Mouse (Mus musculus): ENCODE measurements at regions not wholly inside any gene's neighbourhood (a gene's known extent, or its start where the extent isn't known, plus 50 kb on each side); places are given as distances from the start of the nearest gene placed in this dataset.

DNA sequence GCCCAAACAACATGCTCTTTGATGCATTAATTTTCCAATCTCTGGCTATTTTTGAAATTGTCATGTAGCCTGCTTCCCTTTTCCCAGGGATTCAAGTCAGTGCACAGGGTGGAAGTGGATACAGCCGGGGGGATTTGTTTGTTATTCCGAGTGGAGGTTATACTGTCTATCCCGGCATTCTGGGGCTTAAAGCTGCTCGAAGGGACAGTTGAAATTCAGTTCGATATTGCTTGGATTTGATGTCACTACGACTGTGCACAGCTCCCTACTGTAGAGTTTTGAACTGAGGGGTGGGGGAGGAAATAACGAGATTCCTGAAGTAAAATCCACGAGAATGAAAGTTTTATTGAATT is 254.4 kb upstream of the Gm6793 start:
- no peaks in the 10 kb centered on the region for H3K4me1 ChIP-seq (ENCODE audit: control insufficient read depth in 1 of 2, insufficient read depth in 2 of 2, low read length in 2 of 2)
- no peak overlapping the region for H3K27ac ChIP-seq (ENCODE audit: control insufficient read depth, low read depth, low read length)
- no peaks in the 10 kb centered on the region for H3K9me3 ChIP-seq (replicated peaks; ENCODE audit: insufficient read depth, low read length)
- DNase-seq (ENCODE audit: low read depth, low spot score), result no peak
- TF ChIP-seq ZMIZ1 (IDR thresholded peaks at IDR 0.05; ENCODE audit: low read depth, low read length), result no peak
- no peak for TF ChIP-seq ZNF384 (IDR thresholded peaks at IDR 0.05; ENCODE audit: low read depth, low read length)
- TF ChIP-seq CHD2 (IDR thresholded peaks at IDR 0.05; ENCODE audit: low read length), result no peak
- TF ChIP-seq MXI1 (IDR thresholded peaks at IDR 0.05; ENCODE audit: low read depth, low read length), result no peak
- TF ChIP-seq MYC (IDR thresholded peaks at IDR 0.05; ENCODE audit: low read depth, low read length), result no peak
- TF ChIP-seq ZKSCAN1 (IDR thresholded peaks at IDR 0.05; ENCODE audit: low read depth, low read length), result no peak
- TF ChIP-seq E2F4 (IDR thresholded peaks at IDR 0.05; ENCODE audit: borderline replicate concordance, low read depth, low read length), result no peak
- TF ChIP-seq POLR2AphosphoS5 (IDR thresholded peaks at IDR 0.05; ENCODE audit: borderline replicate concordance, low read depth, low read length), result no peak
- TF ChIP-seq CHD1 (IDR thresholded peaks at IDR 0.05; ENCODE audit: low read depth, low read length), result no peak
- H3K79me2 ChIP-seq (ENCODE audit: control insufficient read depth, insufficient read depth, low read length, poor library complexity), result no peaks in the 10 kb centered on the region
- H3K4me3 ChIP-seq (ENCODE audit: control insufficient read depth in 1 of 2, insufficient read depth in 1 of 2, low read depth in 2 of 2, low read length in 2 of 2), result no peak overlapping the region
- H3K9ac ChIP-seq (ENCODE audit: control insufficient read depth, low read depth, low read length, poor library complexity, severe bottlenecking), result no peak overlapping the region
- H3K27me3 ChIP-seq (ENCODE audit: control insufficient read depth in 1 of 2, insufficient read depth in 2 of 2, low read length in 2 of 2), result no peaks in the 10 kb centered on the region
- no peaks in the 10 kb centered on the region for H3K36me3 ChIP-seq (ENCODE audit: control insufficient read depth in 1 of 2, insufficient read depth in 2 of 2, low read length in 2 of 2)

DNA sequence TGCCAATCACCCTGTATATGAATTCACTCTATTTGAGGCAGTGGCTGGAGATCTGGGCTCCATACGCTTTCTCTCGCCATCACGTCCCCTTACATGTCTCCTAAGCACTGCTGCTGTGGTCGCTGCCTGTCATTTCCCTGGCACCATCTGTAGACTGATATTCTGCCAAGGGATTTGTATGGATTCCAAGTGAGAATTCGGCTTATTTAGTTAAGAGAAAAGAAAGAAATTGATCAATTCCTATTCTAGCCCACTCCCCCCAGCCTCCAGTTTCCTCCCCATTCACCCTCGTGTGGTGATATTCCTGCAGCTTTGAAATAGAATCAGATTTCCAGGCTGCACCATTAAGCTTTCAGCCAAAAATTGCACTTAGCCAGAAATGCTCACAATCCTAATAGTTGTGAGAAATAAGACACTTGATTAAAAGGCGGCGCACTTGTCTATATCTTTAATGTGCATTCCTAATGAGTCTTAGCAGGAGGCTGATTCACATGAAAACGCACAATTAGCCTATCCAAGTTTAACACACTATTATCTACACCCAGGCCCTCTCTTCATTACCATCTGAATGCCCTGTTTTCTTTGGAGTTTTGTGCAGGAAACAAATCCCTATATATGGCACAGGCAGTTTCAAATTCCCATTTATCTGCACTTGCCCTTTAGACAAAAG is 253.8 kb upstream of the Gm6793 start:
- no peaks in the 10 kb centered on the region for H3K79me2 ChIP-seq (ENCODE audit: control insufficient read depth, insufficient read depth, low read length, poor library complexity)
- no peak overlapping the region for H3K4me3 ChIP-seq (ENCODE audit: control insufficient read depth in 1 of 2, insufficient read depth in 1 of 2, low read depth in 2 of 2, low read length in 2 of 2)

More for the DNA sequence above, 253.8 kb upstream of the Gm6793 start:
- DNase-seq (ENCODE audit: low read depth, low spot score), result no peak
- H3K9me3 ChIP-seq (replicated peaks; ENCODE audit: insufficient read depth, low read length), result no peaks in the 10 kb centered on the region
- H3K27ac ChIP-seq (ENCODE audit: control insufficient read depth, low read depth, low read length), result no peak overlapping the region
- H3K36me3 ChIP-seq (ENCODE audit: control insufficient read depth in 1 of 2, insufficient read depth in 2 of 2, low read length in 2 of 2), result no peaks in the 10 kb centered on the region
- H3K9ac ChIP-seq (ENCODE audit: control insufficient read depth, low read depth, low read length, poor library complexity, severe bottlenecking), result no peak overlapping the region
- H3K27me3 ChIP-seq (ENCODE audit: control insufficient read depth in 1 of 2, insufficient read depth in 2 of 2, low read length in 2 of 2), result no peaks in the 10 kb centered on the region
- TF ChIP-seq TBP (IDR thresholded peaks at IDR 0.05; ENCODE audit: low read depth, low read length) (no peak), UBTF (IDR thresholded peaks at IDR 0.05; ENCODE audit: borderline replicate concordance, insufficient read depth, low read depth, low read length) (no peak), GATA1 (IDR thresholded peaks at IDR 0.05; ENCODE audit: low read depth, low read length) (no peak), MYB (IDR thresholded peaks at IDR 0.05; ENCODE audit: low read depth, low read length) (no peak), MAFK (IDR thresholded peaks at IDR 0.05; ENCODE audit: borderline replicate concordance, low read depth, low read length) (no peak), ELF1 (IDR thresholded peaks at IDR 0.05; ENCODE audit: low read depth, low read length) (no peak), USF2 (IDR thresholded peaks at IDR 0.05; ENCODE audit: borderline replicate concordance in 1 of 2, insufficient read depth in 1 of 2, low read depth in 1 of 2, low read length in 2 of 2) (no peak), E2F4 (IDR thresholded peaks at IDR 0.05; ENCODE audit: borderline replicate concordance, low read depth, low read length) (no peak), CHD2 (IDR thresholded peaks at IDR 0.05; ENCODE audit: low read length) (no peak), MYC (IDR thresholded peaks at IDR 0.05; ENCODE audit: low read depth, low read length) (no peak), CTCF (IDR thresholded peaks at IDR 0.05 in 2 of 3, conservative IDR thresholded peaks at IDR 0.05 in 1 of 3; ENCODE audit: control insufficient read depth in 1 of 3, insufficient read depth in 1 of 3, low read depth in 2 of 3, low read length in 3 of 3, poor library complexity in 1 of 3, severe bottlenecking in 1 of 3) (no peak), TCF12 (IDR thresholded peaks at IDR 0.05; ENCODE audit: low read depth, low read length) (no peak), BHLHE40 (IDR thresholded peaks at IDR 0.05; ENCODE audit: borderline replicate concordance, low read depth, low read length) (no peak), NELFE (IDR thresholded peaks at IDR 0.05; ENCODE audit: low read depth, low read length) (no peak), ZC3H11A (IDR thresholded peaks at IDR 0.05; ENCODE audit: low read depth, low read length) (no peak), SMC3 (IDR thresholded peaks at IDR 0.05; ENCODE audit: low read depth, low read length) (no peak), ZMIZ1 (IDR thresholded peaks at IDR 0.05; ENCODE audit: low read depth, low read length) (no peak), RAD21 (IDR thresholded peaks at IDR 0.05; ENCODE audit: low read depth, low read length) (no peak)
- no peaks in the 10 kb centered on the region for H3K4me1 ChIP-seq (ENCODE audit: control insufficient read depth in 1 of 2, insufficient read depth in 2 of 2, low read length in 2 of 2)
